Mouse (Mus musculus) left cerebral cortex, postnatal 14 days (tissue): ENCODE results near the gene Kmt5c. TPM values are rescaled to one million over a fixed set of nuclear protein-coding genes. Genes with fewer than 3 reads are reported as not detected.

Experiments
- DNase-seq, 2 experiments: peaks; one replicate each; pipeline ENCODE4 v3.0.0; 2021 to 2022; ENCODE audit warnings: low spot score in 2 of 2, mixed read lengths in 1 of 2
- intact Hi-C: fragments of 180-260 bp; cut with DNase I; formaldehyde crosslinking; loops from one replicate; pipeline ENCODE4 v1.15.1; 2025
- long read RNA-seq, 2 experiments: library from polyadenylated mRNA; stranded (forward); transcript quantifications; one replicate each; pipeline ENCODE4 v2.0.0; 2021
- total RNA-seq, 2 experiments: library from RNA; stranded (reverse); gene quantifications; 2 replicates each; pipeline ENCODE4 v1.2.3; 2021

Kmt5c gene
- total RNA-seq, result 10 to 100 TPM; 37.1 to 43.3 TPM
- long read RNA-seq, experiment 1, partial matches to known transcripts, result 5 of 16 reads
- long read RNA-seq, experiment 1, other reads (novel, unspliced or antisense), result 6 of 16 reads
- long read RNA-seq, experiment 2, transcript Kmt5c-203 (9 exons, 2,177 nt), result major isoform, 9 of 29 reads
- long read RNA-seq, experiment 2, partial matches to known transcripts, result 5 of 29 reads
- long read RNA-seq, experiment 2, other reads (novel, unspliced or antisense), result 12 of 29 reads

DNA sequence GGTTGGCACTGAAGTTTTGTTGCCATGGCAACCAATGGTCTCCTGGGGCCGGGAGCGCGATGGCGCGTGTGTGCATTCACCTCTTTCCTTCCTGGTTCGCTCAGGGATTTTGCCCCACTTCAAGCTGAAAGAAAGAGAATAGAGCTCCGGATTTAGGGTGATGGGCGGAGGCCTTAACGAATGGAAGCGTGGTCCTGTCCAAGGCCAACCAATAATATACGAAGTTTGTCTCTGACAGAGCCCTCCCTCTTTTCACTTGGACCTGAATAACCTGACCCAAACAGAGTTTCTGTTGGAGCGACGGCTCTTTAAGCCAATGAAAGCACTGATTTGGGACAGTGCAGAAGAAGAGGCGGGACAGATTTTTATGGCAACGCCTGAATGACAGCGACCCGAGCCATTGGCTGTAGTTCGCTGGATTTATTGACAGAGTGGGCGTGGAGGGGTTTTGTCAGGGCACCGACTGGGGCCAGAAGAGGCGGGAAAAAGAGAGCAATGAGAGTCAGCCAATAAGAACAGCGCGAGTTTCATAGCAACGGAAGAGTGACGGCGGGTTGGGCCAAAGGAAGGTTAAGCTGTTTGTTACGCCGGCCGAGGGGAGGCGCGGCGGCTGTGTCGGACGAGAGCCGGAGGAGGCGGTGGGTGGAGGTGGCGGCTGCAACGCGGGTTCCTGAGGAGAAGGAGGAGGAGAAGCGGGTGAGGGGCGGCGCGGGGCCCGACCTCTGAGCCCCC is at the start of gene Kmt5c:
Gene Kmt5c (plus strand): TSS at position 572 of the 732 bp plus-strand sequence.
- intact Hi-C loops, result loop anchor here (5.0 kb wide), 1 partner anchor 53 kb away; the partner anchor contains the start of gene Rpl28

DNA sequence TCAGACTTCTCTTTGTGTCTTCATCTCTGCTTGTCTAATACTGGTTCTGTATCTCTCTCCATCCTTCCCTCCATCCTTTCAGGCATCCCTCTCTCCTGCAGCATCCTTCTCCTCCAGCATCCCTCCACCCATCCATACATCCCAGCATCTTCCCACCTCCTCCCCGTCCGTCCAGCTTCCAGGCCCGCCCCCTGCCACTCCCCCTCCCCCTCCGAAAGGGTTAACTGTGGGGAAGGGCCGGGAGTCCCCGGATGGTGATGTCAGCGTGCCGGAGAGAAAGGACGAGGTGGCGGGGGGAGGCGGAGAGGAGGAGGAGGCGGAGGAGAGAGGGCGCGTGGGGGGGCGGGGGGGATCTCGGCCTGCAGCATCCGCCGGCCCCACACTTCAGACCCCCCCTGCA is 49.5 kb upstream of the Kmt5c start, which contains the start of gene Brsk1:
Gene Brsk1 (plus strand): TSS at position 218 of the 400 bp plus-strand sequence.
- DNase-seq, result peak; percentile 85 to 88
- intact Hi-C loops, result loop anchor here (5.0 kb wide), 1 partner anchor 117 kb away; no protein-coding TSS in a partner anchor

More for the DNA sequence above, at the start of gene Kmt5c:
- peak; percentile 99 to 100 for DNase-seq

DNA sequence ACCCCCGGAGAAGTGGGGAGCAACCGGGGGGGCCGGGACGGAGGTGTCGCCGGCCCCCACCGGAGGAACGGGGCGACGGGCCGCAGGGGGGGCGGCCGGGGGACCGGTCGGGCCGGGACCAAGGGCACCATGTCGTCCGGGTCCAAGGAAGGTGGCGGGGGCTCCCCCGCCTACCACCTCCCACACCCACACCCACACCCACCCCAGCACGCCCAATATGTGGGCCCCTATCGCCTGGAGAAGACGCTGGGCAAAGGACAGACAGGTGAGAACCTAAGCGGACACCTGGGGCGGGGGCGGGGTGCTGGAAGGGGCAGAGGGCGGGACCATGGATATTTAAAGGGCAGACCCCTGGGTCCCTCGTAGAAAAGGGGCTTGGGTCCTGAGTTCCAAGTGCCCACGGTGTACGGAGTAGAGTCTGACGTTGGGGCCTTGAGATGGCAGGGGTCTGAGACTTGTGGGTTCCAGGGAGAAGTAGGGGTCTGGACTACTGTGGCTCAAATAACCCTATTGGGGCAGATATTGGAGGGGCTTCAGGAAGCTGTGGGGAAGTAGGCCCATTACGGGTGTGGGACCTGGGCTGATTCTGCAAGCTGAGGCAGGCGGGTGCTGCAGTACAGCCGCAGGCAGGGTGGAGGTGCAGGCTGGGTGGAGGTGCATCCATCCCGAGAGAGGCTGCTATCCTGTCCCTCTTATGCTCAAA is 48.8 kb upstream of the Kmt5c start:
- intact Hi-C loops, result loop anchor here (5.0 kb wide), 1 partner anchor 116 kb away; no protein-coding TSS in a partner anchor
- peak in 1 of 2 experiments; percentile 38 for DNase-seq

DNA sequence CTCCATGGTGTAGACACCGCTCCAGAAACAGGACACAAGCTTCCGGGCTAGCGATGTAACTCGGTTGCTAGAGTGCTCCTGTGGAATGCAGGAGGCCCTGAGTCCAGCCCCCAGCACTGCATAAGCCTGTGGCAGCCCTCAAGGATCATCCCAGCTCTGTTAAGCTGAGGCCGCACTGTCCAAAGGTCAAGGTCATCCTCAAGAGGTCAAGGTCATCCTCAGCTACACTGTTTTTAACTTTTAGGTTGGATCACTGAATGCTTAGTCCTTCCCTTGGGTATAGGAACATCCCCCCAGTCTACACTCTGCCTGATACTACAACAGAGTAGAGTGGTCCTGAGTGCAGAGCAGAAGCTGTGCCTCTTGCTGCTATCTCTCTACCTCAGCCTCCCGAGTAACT is 46.9 kb upstream of the Kmt5c start:
- intact Hi-C loops, result loop anchor here (5.0 kb wide), 1 partner anchor 114 kb away; no protein-coding TSS in a partner anchor
- no peak for DNase-seq

DNA sequence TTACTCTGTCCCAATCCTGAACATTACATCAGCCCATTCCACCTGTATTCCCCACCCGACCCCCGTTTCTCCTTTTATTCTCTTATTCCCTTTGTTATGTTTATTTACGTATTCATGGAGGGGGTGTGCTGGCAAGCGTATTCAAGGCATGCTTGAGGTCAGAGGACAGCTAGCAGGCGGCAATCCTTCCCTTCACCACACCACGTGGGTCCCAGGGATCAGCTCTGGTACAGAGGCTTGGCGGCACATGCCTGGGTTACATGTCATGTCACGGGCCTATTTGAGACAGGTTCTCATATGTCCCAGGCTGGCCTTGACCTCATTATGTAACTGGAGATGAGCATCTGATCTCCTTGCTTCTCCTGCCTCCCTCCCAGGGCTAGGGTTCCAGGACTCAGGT is 37.6 kb upstream of the Kmt5c start:
- intact Hi-C loops, result no loop called here
- no peak for DNase-seq

DNA sequence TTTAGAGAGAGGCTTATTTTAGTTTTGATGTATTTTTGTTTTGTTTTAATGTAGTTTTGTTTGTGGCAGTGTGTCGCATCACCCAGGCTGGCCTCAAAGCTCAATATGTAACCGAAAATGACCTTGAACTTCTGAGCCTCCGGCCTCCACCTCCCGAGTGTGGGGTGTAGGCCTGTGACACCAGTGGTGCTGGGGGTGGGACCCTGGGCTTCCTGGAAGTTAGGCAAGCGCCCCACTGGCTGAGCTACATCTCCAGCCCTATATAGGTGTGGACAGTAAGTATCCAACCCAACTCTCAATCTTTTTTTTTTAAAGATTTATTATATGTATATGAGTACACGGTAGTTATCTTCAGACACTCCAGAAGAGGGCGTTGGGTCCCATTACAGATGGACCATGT is 36.7 kb upstream of the Kmt5c start:
- intact Hi-C loops, result no loop called here
- DNase-seq, result no peak

DNA sequence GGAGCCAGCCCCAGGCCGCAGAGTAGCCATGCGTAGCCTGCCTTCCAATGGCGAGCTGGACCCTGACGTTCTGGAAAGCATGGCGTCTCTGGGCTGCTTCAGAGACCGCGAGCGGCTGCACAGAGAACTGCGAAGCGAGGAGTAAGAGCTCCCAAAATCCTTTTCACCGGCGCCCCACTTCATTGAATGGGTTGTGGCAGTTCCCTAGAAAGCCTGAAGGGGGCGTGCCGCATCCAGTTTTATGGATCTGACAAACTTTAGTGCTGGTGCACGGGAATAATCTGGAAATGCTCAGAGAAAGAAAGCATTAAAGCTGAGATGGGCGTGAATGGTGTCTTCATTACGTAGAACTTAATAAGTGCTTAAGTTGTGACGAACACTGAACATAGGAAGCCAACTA is 34.8 kb upstream of the Kmt5c start:
- intact Hi-C loops, result no loop called here
- peak in 1 of 2 experiments; percentile 60 for DNase-seq

DNA sequence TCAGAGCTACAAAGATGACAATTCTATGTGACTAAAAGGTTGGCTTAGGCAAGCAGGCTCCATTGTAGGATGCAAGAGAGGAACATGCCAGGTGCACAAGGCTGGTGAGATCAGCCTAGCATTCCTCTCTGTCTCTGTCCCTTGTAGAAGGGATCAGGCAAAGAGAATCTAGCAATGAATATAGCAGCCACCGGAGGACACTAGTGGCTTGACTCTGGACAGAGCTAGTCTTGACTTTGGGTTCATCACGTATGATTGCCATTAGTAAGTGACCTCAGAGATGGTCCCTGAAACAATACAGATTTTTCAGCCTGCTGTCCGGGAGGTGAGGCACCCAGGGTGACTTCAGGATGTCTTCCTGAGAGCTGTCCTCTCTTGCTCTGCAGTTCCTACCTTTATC is 27.3 kb upstream of the Kmt5c start:
- DNase-seq, result no peak
- intact Hi-C loops, result loop anchor here (10.0 kb wide), 1 partner anchor 82 kb away; the partner anchor contains the start of gene Rpl28

DNA sequence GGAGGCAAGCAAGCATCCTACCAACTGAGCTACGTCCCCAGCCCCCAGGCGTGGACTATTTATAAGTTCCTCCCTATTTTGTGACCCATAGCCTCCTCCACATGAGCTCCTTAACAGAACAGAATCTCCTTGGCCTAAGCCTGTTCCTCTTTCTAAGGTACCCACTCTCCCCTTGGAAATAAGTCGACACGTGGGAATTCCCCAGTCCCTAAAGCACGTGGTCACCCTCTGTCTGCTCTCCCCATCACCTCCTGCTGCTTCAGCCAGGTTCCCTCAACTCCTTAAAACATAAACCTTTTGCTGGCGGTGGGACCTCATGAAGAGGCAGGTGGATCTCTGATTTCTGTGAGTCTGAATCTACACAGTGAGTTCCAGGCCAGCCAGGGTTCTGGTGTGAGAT is 23.0 kb upstream of the Kmt5c start:
- DNase-seq, result no peak
- intact Hi-C loops, result loop anchor here (10.0 kb wide), 1 partner anchor 78 kb away; the partner anchor contains the start of gene Rpl28

DNA sequence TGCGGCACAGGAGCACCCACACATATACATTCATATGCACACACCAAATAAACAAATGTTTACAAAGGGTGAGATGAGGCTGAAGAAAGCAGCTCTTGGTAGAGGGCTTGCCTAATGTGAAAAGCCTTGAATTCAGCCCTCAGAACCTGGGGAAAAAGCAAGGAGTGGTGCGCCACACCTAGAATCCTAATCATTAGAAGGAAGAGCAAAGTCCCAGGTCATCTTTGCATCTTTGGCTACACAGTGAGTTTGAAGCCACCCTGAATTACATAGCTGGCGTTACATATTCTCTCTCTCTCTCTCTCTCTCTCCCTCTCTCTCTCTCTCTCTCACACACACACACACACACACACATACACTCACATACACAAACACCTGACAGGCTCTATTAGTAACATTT is 20.6 kb upstream of the Kmt5c start:
- DNase-seq, result no peak

DNA sequence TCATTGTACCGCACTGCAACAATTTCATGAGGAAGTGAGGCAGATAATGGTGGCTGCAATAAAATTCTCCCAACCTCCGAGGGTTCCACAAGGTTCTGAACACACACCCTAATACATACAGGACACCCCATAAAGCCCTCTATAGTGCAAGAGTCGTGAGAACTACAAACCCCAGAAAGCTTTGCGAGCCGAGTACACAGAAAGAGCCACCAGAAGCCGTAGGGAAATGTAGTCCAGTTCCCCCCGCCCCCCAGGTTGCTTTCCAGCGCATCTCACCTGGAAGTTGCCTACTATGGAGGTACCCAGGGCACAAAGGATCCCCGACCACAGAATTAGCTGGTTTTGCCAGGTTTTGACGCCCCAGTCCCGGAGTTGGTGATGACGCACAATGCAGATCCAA is 16.4 kb upstream of the Kmt5c start:
- intact Hi-C loops, result no loop called here
- DNase-seq, result peak in 1 of 2 experiments; percentile 44

More for the DNA sequence above, 20.6 kb upstream of the Kmt5c start:
- intact Hi-C loops, result loop anchor here (10.0 kb wide), 1 partner anchor 76 kb away; the partner anchor contains the start of gene Rpl28

DNA sequence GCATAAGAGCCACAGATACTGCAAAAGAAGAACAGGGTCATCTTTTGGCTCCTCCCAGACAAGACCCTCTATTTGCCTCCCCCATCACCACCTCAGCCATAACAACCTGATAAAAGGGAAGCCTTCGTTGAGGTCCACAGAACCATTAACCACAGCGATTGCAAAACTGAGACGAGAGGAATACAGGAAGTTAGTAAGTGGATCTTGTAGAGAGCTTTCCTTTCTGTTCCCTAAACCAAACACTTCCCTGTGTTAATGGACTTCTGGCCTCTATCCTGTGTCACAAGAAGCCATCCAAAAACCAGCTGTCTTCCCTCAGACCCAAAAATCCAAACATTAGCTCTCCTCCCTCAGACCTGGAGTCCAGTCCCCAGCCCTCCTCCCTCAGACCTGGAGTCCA is 15.6 kb upstream of the Kmt5c start:
- intact Hi-C loops, result no loop called here
- DNase-seq, result no peak

DNA sequence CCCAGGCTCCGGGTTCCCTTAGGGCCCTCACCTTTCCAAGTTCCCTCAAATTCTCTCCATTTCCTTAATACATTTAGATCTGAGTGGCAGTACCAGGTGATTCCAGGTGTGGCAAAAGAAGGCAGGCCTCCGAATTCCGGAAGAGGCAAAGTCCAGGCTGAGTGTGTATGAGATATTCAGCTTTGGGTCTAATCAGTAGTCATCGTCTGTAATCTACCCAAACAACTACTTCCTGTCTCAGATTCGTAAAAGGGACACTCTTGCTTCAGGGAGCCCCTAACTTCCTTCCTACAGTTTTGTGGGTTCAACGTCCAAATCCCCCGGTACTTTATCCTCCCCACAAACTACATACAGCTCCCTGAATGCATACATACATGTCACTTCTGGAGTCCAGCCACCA is 14.7 kb upstream of the Kmt5c start, which contains the start of gene Tmem150b:
Gene Tmem150b (minus strand): TSS at position 81 of the 400 bp plus-strand sequence.
- no peak for DNase-seq
- intact Hi-C loops, result no loop called here

DNA sequence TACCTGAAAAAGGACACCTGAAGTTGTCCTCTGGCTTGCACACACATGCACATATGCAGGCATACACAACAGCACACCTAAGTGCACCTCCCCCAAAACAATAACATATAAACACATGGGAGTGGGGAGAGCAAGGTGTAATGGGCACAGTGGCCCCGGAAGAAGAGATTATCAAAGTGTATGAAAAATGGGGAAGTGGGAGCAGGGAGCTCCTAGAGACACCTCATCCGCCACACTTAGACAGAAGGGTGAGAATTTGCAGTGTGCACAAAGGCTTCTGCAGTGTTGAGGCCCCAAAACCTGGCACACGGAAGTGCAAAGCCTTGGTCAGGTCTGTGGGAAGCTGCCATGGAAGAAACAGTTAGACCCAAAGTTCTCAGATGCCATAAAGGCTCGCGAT is 8.8 kb upstream of the Kmt5c start:
- intact Hi-C loops, result no loop called here
- DNase-seq, result no peak

DNA sequence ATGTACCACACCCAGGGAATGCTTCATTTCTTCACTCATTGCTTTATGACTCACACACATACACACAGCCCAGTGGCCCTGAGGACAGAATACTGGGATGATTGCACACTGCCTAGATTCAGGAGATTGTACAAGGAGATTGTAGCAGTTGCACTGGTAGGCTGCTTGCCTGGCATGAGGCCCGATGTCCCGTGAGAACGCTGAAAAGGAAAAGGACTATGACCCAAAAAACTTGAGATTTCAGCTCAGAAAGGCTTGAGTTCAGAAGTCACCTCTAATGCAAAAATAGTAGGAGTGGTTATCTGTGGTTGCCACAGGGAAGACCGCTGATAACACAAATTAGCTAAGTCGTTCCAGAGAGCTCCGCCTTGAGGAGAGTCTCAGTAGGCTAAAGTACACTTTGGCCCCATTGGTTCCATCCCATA is 6.9 kb upstream of the Kmt5c start:
- DNase-seq, result no peak
- intact Hi-C loops, result no loop called here

DNA sequence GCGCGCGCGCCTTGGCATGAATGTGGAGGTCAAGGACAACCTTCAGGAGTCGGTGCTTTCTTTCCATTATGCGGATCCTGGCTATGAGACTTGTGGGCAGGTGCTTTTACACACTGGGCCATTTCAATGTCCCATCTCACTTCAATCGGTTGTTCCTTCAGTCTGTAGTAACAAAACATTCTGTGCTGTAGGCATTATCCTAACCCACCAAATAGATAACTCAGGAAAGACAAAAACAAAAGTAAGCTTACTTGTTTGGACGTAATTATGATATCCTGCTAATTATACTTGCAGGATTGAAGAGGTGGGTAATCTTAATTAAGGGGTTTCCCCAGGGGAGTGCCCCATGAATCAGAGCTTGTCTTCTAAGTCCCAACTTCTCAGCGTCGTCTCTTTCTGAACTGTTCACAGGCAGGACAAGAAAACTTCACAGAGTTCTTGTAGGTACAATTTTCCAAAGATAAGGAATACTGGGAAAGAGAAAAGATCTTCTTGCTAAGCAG is 823 bp upstream of the Kmt5c start:
- intact Hi-C loops, result no loop called here
- DNase-seq, result no peak

DNA sequence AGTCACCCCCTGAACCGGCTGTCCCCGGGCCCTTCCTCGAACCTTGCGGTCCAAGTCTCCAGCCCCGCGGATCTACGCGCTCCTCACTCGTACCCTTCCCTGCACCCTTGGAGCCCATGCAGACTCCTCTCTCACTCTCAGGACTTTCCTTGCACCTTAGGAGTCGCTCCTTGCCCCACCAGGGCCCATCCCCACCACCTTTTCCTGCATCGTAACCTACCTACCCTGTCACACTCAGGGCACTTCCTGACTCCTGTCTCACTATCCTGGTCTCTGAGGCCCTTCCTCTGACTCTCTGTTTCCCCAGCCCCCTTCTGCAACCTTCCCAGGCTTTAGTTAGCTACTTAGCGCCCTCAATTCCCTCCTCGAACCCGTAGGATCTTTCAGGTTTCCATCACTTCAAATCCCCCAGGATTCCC is 403 bp downstream of the Kmt5c start:
- no peak for DNase-seq
- intact Hi-C loops, result loop anchor here (5.0 kb wide), 1 partner anchor 52 kb away; the partner anchor contains the start of gene Rpl28

DNA sequence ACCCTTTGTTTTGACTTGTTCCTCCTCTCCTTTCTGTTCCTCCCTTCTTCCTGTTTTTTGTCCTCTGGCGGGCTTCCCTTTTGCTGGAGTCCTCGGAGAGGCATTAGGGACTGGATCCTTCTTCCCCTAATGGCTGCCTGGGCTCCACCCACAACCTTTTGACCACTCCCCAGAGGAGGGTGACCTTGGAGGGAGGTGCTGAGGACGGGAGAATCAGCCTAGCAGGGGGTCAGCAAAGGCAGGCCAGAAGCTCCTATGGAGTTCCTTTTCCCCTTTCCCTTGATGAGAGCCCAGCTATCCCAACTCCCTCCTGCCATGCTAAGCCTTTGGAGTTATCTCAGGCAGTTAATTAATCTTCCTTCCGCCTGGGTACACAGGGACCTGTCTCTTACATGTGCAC is 1.2 kb downstream of the Kmt5c start:
- DNase-seq, result no peak
- intact Hi-C loops, result loop anchor here (5.0 kb wide), 1 partner anchor 51 kb away; the partner anchor contains the start of gene Rpl28
